Mouse (Mus musculus) neural tube, embryonic 11.5 days (tissue): ENCODE measurements around the gene Tedc2. TPM values are rescaled to one million over a fixed set of nuclear protein-coding genes. Genes with fewer than 3 reads are reported as not detected.

Experiments
- ATAC-seq: fragments of 200-750 bp; cut with Nextera tagmentation; 2 replicates; pipeline ENCODE4 v1.8.0; 2017; ENCODE audit warnings: moderate number of reproducible peaks, mild to moderate bottlenecking, moderate TSS enrichment, moderate library complexity; ENCODE audit not compliant: insufficient read depth, low FRiP score, low TSS enrichment
- DNase-seq: peaks from one replicate; pipeline ENCODE4 v3.0.0-alpha.2; 2015; ENCODE audit warnings: low spot score
- H3K27ac ChIP-seq: fragments of 300-500 bp; sonication (generic); 2 replicates; pipeline ENCODE4 v1.5.1; 2014; ENCODE audit warnings: low read depth, mild to moderate bottlenecking, low read length
- H3K27me3 ChIP-seq: fragments of 300-500 bp; sonication (generic); 2 replicates; pipeline ENCODE4 v1.6.1; 2014; ENCODE audit warnings: mild to moderate bottlenecking, low read length, mixed read lengths; ENCODE audit not compliant: control insufficient read depth, insufficient read depth
- H3K36me3 ChIP-seq: fragments of 300-500 bp; sonication (generic); 2 replicates; pipeline ENCODE4 v1.6.1; 2014; ENCODE audit warnings: mild to moderate bottlenecking, low read length, moderate library complexity, mixed read lengths; ENCODE audit not compliant: control insufficient read depth, insufficient read depth
- H3K4me1 ChIP-seq: fragments of 300-500 bp; sonication (generic); 2 replicates; pipeline ENCODE4 v1.6.1; 2014; ENCODE audit warnings: low read length, mixed read lengths; ENCODE audit not compliant: control insufficient read depth, insufficient read depth
- H3K4me2 ChIP-seq: fragments of 300-500 bp; sonication (generic); 2 replicates; pipeline ENCODE4 v1.6.1; 2014; ENCODE audit warnings: low read depth, mild to moderate bottlenecking, moderate library complexity
- H3K4me3 ChIP-seq: fragments of 300-500 bp; sonication (generic); 2 replicates; pipeline ENCODE4 v1.5.1; 2014; ENCODE audit warnings: low read depth, low read length
- H3K9ac ChIP-seq: fragments of 300-500 bp; sonication (generic); 2 replicates; pipeline ENCODE4 v1.6.1; 2014; ENCODE audit warnings: mild to moderate bottlenecking, low read length
- H3K9me3 ChIP-seq: fragments of 300-500 bp; sonication (generic); 2 replicates; pipeline ENCODE4 v1.6.1; 2016; ENCODE audit warnings: low read length; ENCODE audit not compliant: control insufficient read depth
- WGBS: fragments of 180-500 bp; shearing (Covaris S2); extraction: QIAGEN DNeasy Blood & Tissue Kit; methylation state at CpG from one replicate; pipeline ENCODE4 v1.1.7; 2014; 5-methylcytosine and 5-hydroxymethylcytosine counted together
- polyA plus RNA-seq: library from polyadenylated mRNA; unstranded; fragments of >200 nt; fragmentation: Nextera tagmentation; extraction: Ambion mirVana; gene quantifications from 2 replicates; pipeline ENCODE4 v1.2.1, GENCODE M21; 2014

Gene Tedc2
- polyA plus RNA-seq, 1 experiment from 2014 or later, result 18.3 TPM

GRCm38 (mm10) chr17:24209043-24209915 is 11.4 kb downstream of the Tedc2 start, which contains the start of gene Ntn3:
TSS of gene Ntn3 (minus strand) at chr17:24209531.
- H3K4me2 ChIP-seq, result peak within 1 kb of the TSS; percentile 93
- ATAC-seq, result peak; percentile 25
- H3K27ac ChIP-seq, result peak within 1 kb of the TSS; percentile 61
- peaks cover 44% of the 10 kb centered on the region for H3K4me1 ChIP-seq
- no peaks in the 10 kb centered on the region for H3K9me3 ChIP-seq
- WGBS, result 1% methylated on average over 34 of the region's 43 CpGs
- peaks cover 20% of the 10 kb centered on the region for H3K27me3 ChIP-seq
- H3K36me3 ChIP-seq, result no peaks in the 10 kb centered on the region
- DNase-seq, result peak; percentile 80
- H3K9ac ChIP-seq, result peak within 1 kb of the TSS; percentile 72
- peak within 1 kb of the TSS; percentile 44 for H3K4me3 ChIP-seq

- Histone ChIP-seq H3K27me3 (peaks cover 20% of the 10 kb centered on the region), H3K9ac (peak overlapping the region; percentile 72), H3K4me1 (peaks cover 44% of the 10 kb centered on the region), H3K4me3 (peak overlapping the region; percentile 44), H3K9me3 (no peaks in the 10 kb centered on the region), H3K36me3 (no peaks in the 10 kb centered on the region), H3K27ac (peak overlapping the region; percentile 61), H3K4me2 (peak overlapping the region; percentile 93)
- DNase-seq, result peak; percentile 47
- WGBS, result 2% methylated on average over 29 of the region's 29 CpGs
- ATAC-seq, result 0 out of 2 replicates have a peak, but pooled peaks have one; percentile 0
Measured at GRCm38 (mm10) chr17:24208641-24209042, 12.0 kb downstream of the Tedc2 start.

GRCm38 (mm10) chr17:24207768-24208640 is 12.6 kb downstream of the Tedc2 start:
- Histone ChIP-seq H3K27me3 (peaks cover 20% of the 10 kb centered on the region), H3K27ac (0 out of 2 replicates have a peak overlapping the region, but pooled peaks have one; percentile 44), H3K9ac (peak overlapping the region; percentile 72), H3K4me1 (peaks cover 44% of the 10 kb centered on the region), H3K9me3 (no peaks in the 10 kb centered on the region), H3K36me3 (no peaks in the 10 kb centered on the region), H3K4me2 (peak overlapping the region; percentile 93), H3K4me3 (peak overlapping the region; percentile 44)
- WGBS, result 55% methylated on average over 34 of the region's 34 CpGs
- DNase-seq (peak; percentile 15), ATAC-seq (no peak)

GRCm38 (mm10) chr17:24206451-24207351 is 13.9 kb downstream of the Tedc2 start:
- Histone ChIP-seq H3K4me1 (peaks cover 41% of the 10 kb centered on the region), H3K4me2 (peak overlapping the region; percentile 87), H3K27ac (0 out of 2 replicates have a peak overlapping the region, but pooled peaks have one; percentile 50), H3K36me3 (no peaks in the 10 kb centered on the region), H3K27me3 (peaks cover 20% of the 10 kb centered on the region), H3K9ac (peak overlapping the region; percentile 64), H3K4me3 (peak overlapping the region; percentile 39), H3K9me3 (no peaks in the 10 kb centered on the region)
- DNase-seq (peak; percentile 64), ATAC-seq (peak; percentile 8; the same call in 1 of the 2 replicates)
- 5% methylated on average over 58 of the region's 62 CpGs for WGBS

GRCm38 (mm10) chr17:24205908-24206361 is 14.7 kb downstream of the Tedc2 start:
- no peak overlapping the region for H3K27ac ChIP-seq

GRCm38 (mm10) chr17:24205284-24205888 is 15.3 kb downstream of the Tedc2 start, which contains the start of gene Tbc1d24:
TSS of gene Tbc1d24 (minus strand) at chr17:24205562.
- peak; percentile 62 for ATAC-seq
- peaks cover 20% of the 10 kb centered on the region for H3K27me3 ChIP-seq
- peak within 1 kb of the TSS; percentile 64 for H3K4me3 ChIP-seq
- peak within 1 kb of the TSS; percentile 87 for H3K4me2 ChIP-seq
- WGBS, result under 1% methylated on average over 56 of the region's 65 CpGs
- no peaks in the 10 kb centered on the region for H3K9me3 ChIP-seq
- H3K27ac ChIP-seq, result 0 out of 2 replicates have a peak within 1 kb of the TSS, but pooled peaks have one; percentile 50
- H3K36me3 ChIP-seq, result no peaks in the 10 kb centered on the region
- H3K4me1 ChIP-seq, result peaks cover 38% of the 10 kb centered on the region
- DNase-seq, result peak; percentile 98
- H3K9ac ChIP-seq, result peak within 1 kb of the TSS; percentile 69

More at GRCm38 (mm10) chr17:24205908-24206361, 14.7 kb downstream of the Tedc2 start:
- Histone ChIP-seq H3K4me2 (peak overlapping the region; percentile 87), H3K4me3 (peak overlapping the region; percentile 64), H3K9me3 (no peaks in the 10 kb centered on the region), H3K36me3 (no peaks in the 10 kb centered on the region), H3K4me1 (peaks cover 38% of the 10 kb centered on the region), H3K9ac (peak overlapping the region; percentile 26), H3K27me3 (peaks cover 20% of the 10 kb centered on the region)
- DNase-seq (no peak), ATAC-seq (peak; percentile 14)
- WGBS, result 5% methylated on average over 15 of the region's 15 CpGs

- Histone ChIP-seq H3K4me1 (peaks cover 37% of the 10 kb centered on the region), H3K9ac (peak overlapping the region; percentile 69), H3K4me2 (peak overlapping the region; percentile 87), H3K27me3 (peaks cover 20% of the 10 kb centered on the region), H3K27ac (no peak overlapping the region), H3K4me3 (peak overlapping the region; percentile 64), H3K9me3 (no peaks in the 10 kb centered on the region), H3K36me3 (no peaks in the 10 kb centered on the region)
- no peak for ATAC-seq
- no peak for DNase-seq
- 18% methylated on average over 7 of the region's 7 CpGs for WGBS
Measured at GRCm38 (mm10) chr17:24204846-24205245, 15.8 kb downstream of the Tedc2 start.
